Mouse (Mus musculus) c-Kit-positive CD71-positive TER-119-negative erythroid progenitor cells, embryonic 14.5 days (primary cell): ENCODE results near the gene Slc35f5.

ENCODE experiments used
- DNase-seq: peaks from one replicate; pipeline ENCODE4 v3.0.0-alpha.2; 2013; ENCODE audit warnings: low read depth

Slc35f5 gene

DNA sequence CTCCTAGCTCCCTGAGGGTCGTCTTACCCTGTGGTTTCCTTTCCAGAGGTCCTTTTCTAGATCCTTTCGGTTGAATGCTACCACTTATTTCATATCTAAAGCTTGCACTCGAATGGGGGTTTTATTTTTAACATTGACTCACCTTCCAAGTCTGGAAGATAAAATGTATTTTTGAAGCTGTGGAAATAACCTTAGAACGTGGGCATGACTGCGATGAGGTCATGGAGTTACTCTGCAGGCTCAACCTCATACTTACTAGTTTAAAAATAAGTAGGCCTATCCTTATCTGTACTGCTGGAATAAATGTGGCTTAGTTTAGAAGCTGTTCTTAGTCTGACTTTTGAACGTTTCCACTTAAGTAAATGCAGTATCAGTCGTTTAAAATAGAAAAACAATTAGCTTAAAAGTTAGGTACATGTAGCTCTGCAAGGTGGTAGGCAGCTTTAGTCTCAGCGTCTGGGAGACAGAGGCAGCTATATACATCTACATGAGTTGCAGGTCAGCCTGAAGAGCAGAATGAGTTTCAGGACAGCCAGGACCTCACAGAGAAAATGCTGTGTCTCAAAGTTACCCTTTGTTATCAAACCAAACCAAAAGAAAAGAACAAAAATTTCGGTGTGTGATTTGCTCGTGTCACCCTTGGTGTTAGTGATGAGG is 15.2 kb downstream of the Slc35f5 start:
- DNase-seq: no peak

DNA sequence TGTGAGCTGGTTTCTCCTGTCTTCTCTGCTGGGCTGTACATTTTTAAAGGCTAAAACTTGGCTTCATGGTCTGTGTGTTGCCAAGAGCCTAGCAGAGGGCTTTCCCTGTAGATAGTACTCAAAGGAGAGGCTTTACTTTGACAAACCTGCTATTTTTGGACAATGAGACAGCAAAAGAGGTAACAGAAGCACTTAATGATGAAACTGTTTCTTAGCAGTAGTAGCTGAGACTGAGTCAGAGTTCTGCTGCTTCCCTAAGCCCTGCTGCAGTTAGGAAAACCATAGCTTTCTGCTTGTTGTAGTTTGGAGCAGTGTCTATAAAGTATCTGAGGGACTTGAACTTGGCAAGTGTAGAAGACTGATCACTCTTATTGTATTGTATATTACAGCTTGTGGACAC is 16.6 kb downstream of the Slc35f5 start:
- no peak for DNase-seq

DNA sequence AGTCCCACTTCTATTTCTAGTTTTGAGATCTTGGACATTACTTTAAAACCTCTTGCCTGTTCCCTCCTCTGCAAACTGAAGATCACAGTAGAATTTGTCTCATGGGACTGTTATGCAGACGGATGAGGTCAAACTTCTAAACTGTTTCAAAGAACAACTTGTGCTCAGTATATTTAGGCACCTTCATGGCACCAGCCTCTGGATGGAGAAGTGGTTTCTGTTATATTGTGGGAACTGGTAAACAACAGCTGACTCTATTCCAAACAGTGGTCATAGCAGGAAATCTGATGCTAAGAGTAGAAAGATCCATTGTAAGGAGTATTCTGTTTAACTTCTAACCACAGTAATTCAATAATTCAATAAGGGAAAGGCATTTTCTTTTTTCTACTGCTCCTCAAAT is 17.7 kb downstream of the Slc35f5 start:
- DNase-seq: no peak

DNA sequence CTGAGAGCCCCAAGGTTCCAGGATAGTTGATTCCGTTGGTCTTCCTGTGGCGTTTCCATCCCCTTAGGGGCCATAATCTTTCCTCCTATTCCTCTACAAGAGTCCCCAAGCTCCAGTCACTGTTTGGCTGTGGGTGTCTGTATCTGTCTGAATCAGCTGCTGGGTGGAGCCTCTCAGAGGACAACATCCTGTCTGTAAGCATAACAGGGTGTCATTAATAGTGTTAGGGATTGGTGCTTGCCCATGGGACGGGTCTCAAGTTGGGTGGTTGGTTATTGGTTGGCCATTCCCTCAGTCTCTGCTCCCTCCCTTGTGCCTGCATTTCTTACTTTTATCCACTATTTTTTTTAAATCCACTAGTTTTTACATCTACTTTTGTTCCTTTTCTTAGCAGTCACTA is 20.7 kb downstream of the Slc35f5 start:
- DNase-seq: no peak

DNA sequence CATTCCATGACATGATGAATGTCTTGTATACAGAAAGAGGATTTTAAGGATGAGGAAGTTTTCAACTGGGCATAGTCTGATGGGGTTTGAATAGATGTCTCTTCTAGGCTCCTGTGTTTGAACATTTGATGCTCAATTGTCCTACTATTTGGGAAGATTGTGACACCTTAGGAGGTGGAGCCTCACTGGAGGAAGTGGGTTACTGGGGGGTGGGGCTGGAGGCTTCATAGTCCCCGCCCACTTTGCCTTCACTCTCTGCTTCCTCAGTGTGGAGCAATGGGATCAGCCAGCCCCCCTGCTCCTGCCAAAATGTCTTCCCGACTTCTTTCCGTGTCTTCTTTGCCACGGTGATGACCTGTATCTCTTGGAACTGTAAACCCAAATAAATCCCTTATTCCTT is 43.2 kb downstream of the Slc35f5 start:
- no peak for DNase-seq

DNA sequence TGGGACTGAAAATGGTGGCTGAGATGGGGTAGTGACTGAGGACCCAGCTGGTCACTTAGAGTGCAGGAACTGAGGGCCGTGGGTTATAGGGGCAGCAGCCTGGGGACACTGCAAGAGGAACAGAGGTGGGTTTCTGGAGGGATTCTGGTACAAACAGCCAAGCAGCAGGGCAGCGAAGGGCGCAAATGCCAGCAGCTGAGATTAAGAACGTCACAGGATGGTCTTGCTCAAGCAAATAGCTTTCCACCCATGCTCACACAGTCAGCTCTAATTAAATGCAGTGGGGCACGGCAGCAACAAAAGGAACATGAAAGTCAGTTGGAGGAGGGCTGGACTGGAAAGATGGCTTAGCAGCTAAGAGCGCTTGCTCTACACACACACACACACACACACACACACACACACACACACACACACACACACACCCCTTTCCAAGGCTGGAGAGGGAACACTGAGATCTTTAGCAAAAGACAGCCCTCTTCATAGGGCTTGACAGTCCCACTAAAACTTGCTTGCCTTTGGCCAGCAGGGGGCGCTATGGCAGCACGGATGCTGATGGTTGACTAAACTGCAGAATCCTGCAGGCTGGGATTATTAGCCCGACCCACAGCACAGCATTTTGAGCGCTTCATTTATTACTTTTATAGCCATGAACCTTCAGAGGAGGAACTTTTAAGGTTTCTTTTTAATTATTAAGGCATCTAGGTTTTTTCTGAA is 46.9 kb downstream of the Slc35f5 start:
- DNase-seq: peak; percentile 60

DNA sequence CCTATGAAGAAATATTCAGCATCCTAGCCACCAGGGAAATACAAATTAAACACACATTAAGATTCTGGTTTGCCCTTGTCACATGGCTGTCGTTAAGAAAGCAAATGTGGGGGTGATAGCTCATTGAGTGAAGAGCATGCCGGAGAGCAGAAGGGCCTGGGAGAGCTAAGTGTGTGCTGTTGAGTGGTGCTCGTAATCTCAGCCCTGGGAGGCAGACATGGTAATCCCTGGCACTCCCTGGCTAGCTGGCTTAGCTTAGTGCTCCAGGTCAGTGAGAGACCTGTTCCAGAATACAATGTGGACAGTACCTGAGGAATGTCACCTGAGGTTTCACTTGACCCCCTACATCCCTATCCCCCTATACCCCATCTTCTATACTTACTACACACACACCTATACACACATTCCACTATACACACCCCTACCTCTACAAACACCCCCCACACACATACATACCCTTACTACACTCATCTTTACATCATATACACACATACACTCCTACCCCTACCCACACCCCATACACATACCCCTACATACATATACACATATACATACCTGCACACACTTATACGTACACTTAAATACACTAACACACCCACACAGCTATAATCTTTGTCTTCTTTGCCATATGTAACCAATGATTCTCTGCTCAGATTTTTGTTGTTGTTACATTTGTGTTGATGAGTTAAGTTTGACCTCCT is 64.1 kb downstream of the Slc35f5 start:
- no peak for DNase-seq

DNA sequence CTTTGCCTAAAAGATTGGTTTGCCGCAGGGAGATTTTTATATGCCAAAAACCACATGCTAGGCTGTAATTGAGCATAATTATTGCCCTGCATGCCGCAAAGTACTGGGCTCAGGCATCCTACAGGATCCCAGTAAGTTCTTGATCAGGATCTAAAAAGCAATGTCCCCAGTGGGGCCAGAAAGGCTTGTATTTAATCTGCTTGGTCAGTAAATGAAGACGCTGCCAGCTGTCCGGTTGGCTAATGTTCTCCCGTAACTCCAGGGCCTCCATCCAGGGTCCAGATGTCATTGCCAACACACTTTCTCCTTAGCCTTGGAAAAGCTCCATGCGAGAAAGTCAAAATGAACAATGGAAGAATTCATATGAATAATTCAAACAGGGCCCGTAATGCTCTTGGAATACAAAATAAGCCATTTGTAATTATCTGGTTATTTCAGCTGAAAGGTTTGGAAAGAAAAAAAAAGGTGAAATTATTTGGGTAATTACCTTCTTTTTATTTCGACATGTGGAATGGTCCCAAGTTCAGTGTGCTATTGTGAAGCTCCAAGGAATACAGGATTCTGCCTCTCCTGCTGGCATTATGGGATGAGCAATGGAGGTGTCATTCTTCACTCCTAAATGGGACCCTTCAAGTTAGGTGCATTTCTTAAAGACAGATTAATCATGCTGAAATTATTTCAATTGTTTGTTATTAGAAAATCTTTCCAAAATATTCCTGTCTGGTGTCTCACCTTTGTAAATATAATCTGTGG is 79.3 kb downstream of the Slc35f5 start:
- DNase-seq: no peak

DNA sequence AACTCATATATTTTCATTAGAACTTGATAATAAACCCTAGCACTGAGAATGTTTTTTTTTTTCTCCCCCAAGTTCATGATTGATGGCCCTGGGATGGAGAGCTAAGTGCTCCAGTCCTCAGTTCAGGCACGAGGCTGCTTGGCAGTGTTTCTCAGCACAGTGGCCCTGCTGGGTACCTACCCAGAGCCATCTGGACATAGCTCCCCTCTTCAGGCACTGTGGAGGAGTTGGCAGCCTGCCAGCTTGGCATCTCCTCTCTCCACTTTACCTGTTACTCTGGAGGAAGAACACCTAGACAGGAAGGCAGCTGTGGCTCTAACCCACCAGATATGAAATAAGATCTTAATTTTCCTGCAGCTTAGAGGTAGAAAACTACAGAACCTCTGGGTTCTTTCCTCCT is 83.2 kb downstream of the Slc35f5 start:
- DNase-seq: no peak
